Mouse (Mus musculus) myocyte (in vitro differentiated cells): ENCODE data around the gene Gm28635. TPM values are rescaled to one million over a fixed set of nuclear protein-coding genes. Genes with fewer than 3 reads are reported as not detected.

Experiments
- H3K27me3 ChIP-seq: one replicate; pipeline ENCODE4 v1.6.1; 2011; ENCODE audit not compliant: control insufficient read depth, insufficient read depth, insufficient read length
- H3K36me3 ChIP-seq: one replicate; pipeline ENCODE4 v1.6.1; 2011; ENCODE audit not compliant: control insufficient read depth, insufficient read depth
- H3K4me2 ChIP-seq: one replicate; pipeline ENCODE4 v1.6.1; 2011; ENCODE audit warnings: low read depth, control low read depth
- H3K4me3 ChIP-seq: one replicate; pipeline ENCODE4 v1.5.1; 2011; ENCODE audit warnings: mild to moderate bottlenecking, control low read depth, moderate library complexity
- H3K79me2 ChIP-seq: one replicate; pipeline ENCODE4 v1.6.1; 2011; ENCODE audit not compliant: control insufficient read depth, insufficient read depth
- H3ac ChIP-seq: one replicate; pipeline ENCODE4 v1.6.1; 2011; ENCODE audit not compliant: control insufficient read depth, insufficient read length
- CEBPB ChIP-seq: IDR thresholded peaks from 2 replicates; pipeline ENCODE4 v1.6.1; 2011; ENCODE audit warnings: mild to moderate bottlenecking, moderate library complexity; ENCODE audit not compliant: poor library complexity, insufficient read depth, severe bottlenecking
- E2F4 ChIP-seq: IDR thresholded peaks from one replicate; pipeline ENCODE4 v1.6.1; 2011; ENCODE audit warnings: mild to moderate bottlenecking, control low read depth, moderate library complexity; ENCODE audit not compliant: insufficient read depth
- MAX ChIP-seq: IDR thresholded peaks from one replicate; pipeline ENCODE4 v1.6.1; 2011; ENCODE audit warnings: low read depth, mild to moderate bottlenecking, control low read depth
- MYOD1 ChIP-seq, 3 experiments: IDR thresholded peaks; one replicate each; pipeline ENCODE4 v1.6.1; 2011; ENCODE audit warnings: control low read depth in 2 of 3, low read depth in 2 of 3, mild to moderate bottlenecking in 2 of 3, moderate library complexity in 1 of 3; ENCODE audit not compliant: insufficient read length in 2 of 3, control insufficient read depth in 1 of 3
- MYOG ChIP-seq, 3 experiments: IDR thresholded peaks; one replicate each; pipeline ENCODE4 v1.6.1; 2011; ENCODE audit warnings: control low read depth in 2 of 3, low read depth in 2 of 3, mild to moderate bottlenecking in 2 of 3; ENCODE audit not compliant: insufficient read length in 2 of 3, control insufficient read depth in 1 of 3, insufficient read depth in 1 of 3
- POLR2A ChIP-seq: IDR thresholded peaks from one replicate; pipeline ENCODE4 v1.6.1; 2011; ENCODE audit warnings: low read depth, mild to moderate bottlenecking, control low read depth, moderate library complexity; ENCODE audit not compliant: insufficient read length
- POLR2AphosphoS2 ChIP-seq: IDR thresholded peaks from one replicate; pipeline ENCODE4 v1.6.1; 2011; ENCODE audit warnings: low read depth, control low read depth; ENCODE audit not compliant: insufficient read length
- REST ChIP-seq: IDR thresholded peaks from one replicate; pipeline ENCODE4 v1.6.1; 2011; ENCODE audit warnings: mild to moderate bottlenecking, control low read depth, moderate library complexity; ENCODE audit not compliant: insufficient read depth, insufficient read length
- SRF ChIP-seq: IDR thresholded peaks from one replicate; pipeline ENCODE4 v1.6.1; 2011; ENCODE audit warnings: low read depth; ENCODE audit not compliant: control insufficient read depth, insufficient read length
- TCF12 ChIP-seq: IDR thresholded peaks from one replicate; pipeline ENCODE4 v1.6.1; 2011; ENCODE audit warnings: mild to moderate bottlenecking, control low read depth; ENCODE audit not compliant: poor library complexity, insufficient read depth, severe bottlenecking
- TCF3 ChIP-seq: IDR thresholded peaks from one replicate; pipeline ENCODE4 v1.6.1; 2011; ENCODE audit warnings: low read depth, control low read depth; ENCODE audit not compliant: insufficient read length
- USF1 ChIP-seq: IDR thresholded peaks from one replicate; pipeline ENCODE4 v1.6.1; 2011; ENCODE audit warnings: low read depth, mild to moderate bottlenecking, control low read depth, moderate library complexity
- polyA plus RNA-seq: library from polyadenylated mRNA; unstranded; fragments of >200 nt; fragmentation: generic; extraction: Trizol; gene quantifications from one replicate; pipeline ENCODE4 v1.2.1, GENCODE M21; 2012; ENCODE audit warnings: missing spikeins

Gene Gm28635
- polyA plus RNA-seq, 1 experiment = not detected

- Histone ChIP-seq H3K4me3 (no peak overlapping the region), H3K27me3 (no peaks in the 10 kb centered on the region), H3K79me2 (peaks cover 94% of the 10 kb centered on the region), H3K36me3 (no peaks in the 10 kb centered on the region), H3K4me2 (peak overlapping the region; percentile 100), H3ac (no peak overlapping the region)
- no peak for TF ChIP-seq REST
- TF ChIP-seq TCF3 = no peak
- no peak for TF ChIP-seq E2F4
- no peak for TF ChIP-seq MYOD1 (IDR thresholded peaks at IDR 0.05; ENCODE audit: control insufficient read depth in 1 of 3, insufficient read length in 2 of 3, low read depth in 2 of 3)
- TF ChIP-seq POLR2AphosphoS2 = no peak
- TF ChIP-seq CEBPB = no peak
- TF ChIP-seq USF1 = no peak
- TF ChIP-seq POLR2A = no peak
- TF ChIP-seq TCF12 = no peak
- no peak for TF ChIP-seq MAX
- TF ChIP-seq SRF = no peak
- TF ChIP-seq MYOG (IDR thresholded peaks at IDR 0.05; ENCODE audit: control insufficient read depth in 1 of 3, insufficient read depth in 1 of 3, insufficient read length in 2 of 3, low read depth in 2 of 3) = no peak
Observed at GRCm38 (mm10) chr2:84637452-84638165, 40.2 kb downstream of the Gm28635 start.

- no peaks in the 10 kb centered on the region for H3K36me3 ChIP-seq
- H3K27me3 ChIP-seq = no peaks in the 10 kb centered on the region
- H3K79me2 ChIP-seq = peaks cover 94% of the 10 kb centered on the region
- no peak overlapping the region for H3K4me3 ChIP-seq
- TF ChIP-seq TCF12 = no peak
- TF ChIP-seq REST = no peak
- no peak for TF ChIP-seq POLR2A
- TF ChIP-seq TCF3 = no peak
- no peak overlapping the region for H3ac ChIP-seq
- H3K4me2 ChIP-seq = peak overlapping the region; percentile 100
Observed at GRCm38 (mm10) chr2:84636231-84636741, 41.6 kb downstream of the Gm28635 start.

GRCm38 (mm10) chr2:84635611-84636010, 42.2 kb downstream of the Gm28635 start:
- H3K4me2 ChIP-seq = peak overlapping the region; percentile 100
- peaks cover 94% of the 10 kb centered on the region for H3K79me2 ChIP-seq
- TF ChIP-seq MYOG (IDR thresholded peaks at IDR 0.05; ENCODE audit: control insufficient read depth in 1 of 3, insufficient read depth in 1 of 3, insufficient read length in 2 of 3, low read depth in 2 of 3) = no peak
- TF ChIP-seq CEBPB = 0 out of 2 replicates have a peak, but pooled peaks have one; percentile 4
- H3K27me3 ChIP-seq = no peaks in the 10 kb centered on the region
- H3K4me3 ChIP-seq = no peak overlapping the region
- H3K36me3 ChIP-seq = no peaks in the 10 kb centered on the region
- no peak overlapping the region for H3ac ChIP-seq

- TF ChIP-seq SRF = no peak
- TF ChIP-seq REST = no peak
- peak; percentile 18 for TF ChIP-seq TCF12
- peak; percentile 19 for TF ChIP-seq POLR2A
- peak; percentile 90 to 94 (median 94) for TF ChIP-seq MYOD1 (IDR thresholded peaks at IDR 0.05; ENCODE audit: control insufficient read depth in 1 of 3, insufficient read length in 2 of 3, low read depth in 2 of 3)
- no peak for TF ChIP-seq E2F4
- no peak for TF ChIP-seq TCF3
- peak in 2 of 3 experiments; percentile 65 to 84 for TF ChIP-seq MYOG (IDR thresholded peaks at IDR 0.05; ENCODE audit: control insufficient read depth in 1 of 3, insufficient read depth in 1 of 3, insufficient read length in 2 of 3, low read depth in 2 of 3)
- no peak for TF ChIP-seq USF1
- H3K4me2 ChIP-seq = peak overlapping the region; percentile 100
- H3K27me3 ChIP-seq = no peaks in the 10 kb centered on the region
- H3K36me3 ChIP-seq = no peaks in the 10 kb centered on the region
- peaks cover 94% of the 10 kb centered on the region for H3K79me2 ChIP-seq
- peak overlapping the region; percentile 12 for H3K4me3 ChIP-seq
- no peak overlapping the region for H3ac ChIP-seq
Observed at GRCm38 (mm10) chr2:84634934-84635482, 42.8 kb downstream of the Gm28635 start.

GRCm38 (mm10) chr2:84634006-84634405, 43.8 kb downstream of the Gm28635 start:
- Histone ChIP-seq H3K4me2 (peak overlapping the region; percentile 100), H3K79me2 (peaks cover 94% of the 10 kb centered on the region), H3K36me3 (no peaks in the 10 kb centered on the region), H3K4me3 (peak overlapping the region; percentile 12), H3ac (no peak overlapping the region), H3K27me3 (no peaks in the 10 kb centered on the region)
- no peak for TF ChIP-seq USF1
- no peak for TF ChIP-seq MYOG (IDR thresholded peaks at IDR 0.05; ENCODE audit: control insufficient read depth in 1 of 3, insufficient read depth in 1 of 3, insufficient read length in 2 of 3, low read depth in 2 of 3)
- no peak for TF ChIP-seq SRF
- TF ChIP-seq POLR2A = no peak
- TF ChIP-seq CEBPB = no peak
- TF ChIP-seq REST = no peak
- TF ChIP-seq POLR2AphosphoS2 = no peak
